Mouse (Mus musculus): ENCODE results near the gene Crtam. TPM values are rescaled to one million over a fixed set of nuclear protein-coding genes. Genes with fewer than 3 reads are reported as not detected.
A peak's percentile ranks its signal among the peaks of the same experiment; 100 is the strongest.

The Crtam gene
- polyA plus RNA-seq, 1 experiment from 2014 or later: 0.17 TPM

DNA sequence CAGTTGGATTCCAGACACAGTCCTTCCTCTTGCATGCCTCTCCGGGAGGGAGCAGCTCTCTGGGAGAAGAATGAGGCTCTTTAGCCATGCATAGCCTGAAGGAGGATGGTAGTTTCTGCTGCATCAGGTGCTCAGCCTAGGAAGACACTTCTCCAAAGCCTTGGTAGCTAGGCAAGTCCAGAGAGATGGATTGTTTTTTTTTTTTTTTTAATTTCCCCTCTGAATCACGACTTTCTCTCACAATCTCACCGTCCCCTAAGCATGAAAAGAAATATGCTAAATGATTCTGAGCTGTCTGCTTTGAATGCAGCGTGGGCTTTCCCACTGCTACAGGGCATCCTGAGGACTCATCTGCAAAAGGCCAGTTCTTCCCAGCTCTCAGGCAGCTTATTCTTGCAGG is 10.1 kb upstream of the Crtam start:
- Histone ChIP-seq H3K27me3 (ENCODE audit: control insufficient read depth, insufficient read depth, low read length) (no peaks in the 10 kb centered on the region), H3K36me3 (ENCODE audit: control insufficient read depth, insufficient read depth, low read length) (no peaks in the 10 kb centered on the region), H3K27ac (ENCODE audit: low read depth, low read length) (no peak overlapping the region), H3K4me3 (ENCODE audit: low read depth, low read length) (no peak overlapping the region), H3K4me1 (replicated peaks; ENCODE audit: control insufficient read depth, insufficient read depth, low read length) (peaks cover 6% of the 10 kb centered on the region; the same call in 1 of the 2 replicates), H3K9me3 (ENCODE audit: control insufficient read depth, low read length) (no peaks in the 10 kb centered on the region), H3K9ac (ENCODE audit: low read depth, low read length) (no peak overlapping the region), H3K4me2 (replicated peaks; ENCODE audit: low read depth, low read length) (no peak overlapping the region)
- ATAC-seq (ENCODE audit: low FRiP score) (no peak), DNase-seq (ENCODE audit: low spot score) (no peak)
- 40% methylated on average over 4 of the region's 4 CpGs for WGBS

DNA sequence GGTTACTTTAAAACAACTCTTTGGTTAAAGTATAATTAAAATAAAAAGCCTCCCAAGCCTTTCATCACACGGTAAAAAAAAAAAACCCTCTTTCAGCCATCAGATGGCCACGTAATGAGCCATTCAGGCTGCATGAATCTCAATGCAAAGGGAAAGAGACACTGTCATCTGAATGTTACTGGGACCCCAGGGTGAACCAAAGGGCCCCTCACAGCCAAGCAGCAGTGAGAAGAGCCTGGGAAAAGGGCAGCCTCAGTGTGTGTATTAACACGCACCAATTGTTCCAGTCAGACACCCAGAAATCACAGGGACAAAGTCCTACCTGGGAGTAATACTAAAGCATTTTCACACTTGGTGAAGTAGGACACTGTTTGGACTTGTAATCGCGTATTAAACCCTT is 8.0 kb upstream of the Crtam start:
- peak overlapping the region; percentile 75 for H3K27ac ChIP-seq (ENCODE audit: low read depth, low read length)
- no peaks in the 10 kb centered on the region for H3K27me3 ChIP-seq (ENCODE audit: control insufficient read depth, insufficient read depth, low read length)
- H3K4me3 ChIP-seq (ENCODE audit: low read depth, low read length): no peak overlapping the region
- H3K4me1 ChIP-seq (replicated peaks; ENCODE audit: control insufficient read depth, insufficient read depth, low read length): peaks cover 6% of the 10 kb centered on the region; the same call in 1 of the 2 replicates
- 58% methylated on average over 5 of the region's 5 CpGs for WGBS
- ATAC-seq (ENCODE audit: low FRiP score) (0 out of 2 replicates have a peak, but pooled peaks have one; percentile 48), DNase-seq (ENCODE audit: low spot score) (no peak)
- no peak overlapping the region for H3K9ac ChIP-seq (ENCODE audit: low read depth, low read length)
- H3K4me2 ChIP-seq (replicated peaks; ENCODE audit: low read depth, low read length): no peak overlapping the region
- H3K9me3 ChIP-seq (ENCODE audit: control insufficient read depth, low read length): no peaks in the 10 kb centered on the region
- H3K36me3 ChIP-seq (ENCODE audit: control insufficient read depth, insufficient read depth, low read length): no peaks in the 10 kb centered on the region

DNA sequence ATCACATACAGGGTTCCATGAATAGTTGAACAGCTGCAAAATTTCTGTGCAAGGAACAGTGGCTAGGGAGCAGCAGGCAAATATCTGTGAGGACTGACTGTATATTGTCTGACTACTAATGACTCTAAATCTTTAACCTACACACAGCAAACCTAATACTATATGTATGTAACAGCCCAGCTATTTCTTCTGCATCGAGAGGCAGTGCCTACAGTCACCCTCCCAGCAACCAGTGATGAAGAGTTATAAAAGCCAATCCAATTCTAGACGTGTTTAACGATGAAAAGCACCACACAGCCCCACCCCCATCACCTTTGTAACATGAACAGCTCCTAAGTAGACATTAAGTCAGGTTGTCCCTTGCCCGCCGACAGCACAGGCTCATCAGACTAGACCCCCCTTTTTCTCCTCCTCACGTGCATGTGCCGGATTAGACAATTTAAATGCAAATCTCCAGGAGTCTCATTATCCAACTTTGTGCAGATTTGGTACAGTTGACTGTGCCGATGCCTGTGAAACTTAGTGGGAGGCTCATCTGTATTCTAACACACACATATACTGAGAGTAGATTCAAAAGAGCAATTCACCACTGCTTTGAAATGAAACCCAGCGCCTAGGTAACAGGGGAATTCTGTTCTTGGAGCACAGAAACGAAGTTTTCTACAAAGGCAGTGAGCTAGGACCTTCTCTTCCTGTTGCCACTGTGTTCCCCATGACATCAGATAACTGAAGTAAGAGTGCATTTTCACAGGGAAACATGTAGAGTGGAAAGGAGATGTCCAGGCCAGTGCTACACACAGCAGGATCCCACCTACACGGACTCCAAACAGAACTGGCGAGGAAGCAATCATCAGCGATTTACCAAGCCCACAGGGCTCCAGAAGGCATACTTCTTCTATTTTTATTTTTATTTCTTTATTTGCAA is 7.3 kb upstream of the Crtam start:
- peak; percentile 61 for DNase-seq (ENCODE audit: low spot score)
- peak; percentile 89 for ATAC-seq (ENCODE audit: low FRiP score)
- 40% methylated on average over 13 of the region's 13 CpGs for WGBS

DNA sequence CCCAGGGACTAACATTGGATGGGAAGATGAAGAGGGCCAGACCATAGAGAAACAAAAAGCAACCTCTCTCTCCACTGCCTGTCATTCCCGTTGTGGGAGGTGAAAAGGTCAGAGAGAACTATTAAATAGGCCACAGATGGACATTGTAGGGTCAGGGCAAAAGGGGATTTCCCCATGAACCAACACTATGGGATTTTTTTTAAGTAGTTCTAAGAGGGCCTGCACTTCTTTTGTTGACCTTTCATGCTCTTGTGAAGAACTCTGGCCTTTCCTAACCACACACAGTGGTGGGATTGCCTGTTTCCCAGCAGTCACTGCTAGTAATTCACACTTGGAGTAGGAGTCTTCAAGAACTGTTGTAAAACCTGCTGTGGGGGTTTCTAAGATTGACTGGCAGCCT is 3.4 kb upstream of the Crtam start:
- Histone ChIP-seq H3K4me1 (replicated peaks; ENCODE audit: control insufficient read depth, insufficient read depth, low read length) (peaks cover 6% of the 10 kb centered on the region; the same call in 1 of the 2 replicates), H3K4me3 (ENCODE audit: low read depth, low read length) (no peak overlapping the region), H3K36me3 (ENCODE audit: control insufficient read depth, insufficient read depth, low read length) (no peaks in the 10 kb centered on the region), H3K27me3 (ENCODE audit: control insufficient read depth, insufficient read depth, low read length) (no peaks in the 10 kb centered on the region), H3K9ac (ENCODE audit: low read depth, low read length) (no peak overlapping the region), H3K4me2 (replicated peaks; ENCODE audit: low read depth, low read length) (no peak overlapping the region), H3K9me3 (ENCODE audit: control insufficient read depth, low read length) (no peaks in the 10 kb centered on the region), H3K27ac (ENCODE audit: low read depth, low read length) (no peak overlapping the region)
- DNase-seq (ENCODE audit: low spot score) (no peak), ATAC-seq (ENCODE audit: low FRiP score) (no peak)
- WGBS: 3% methylated on average over 1 of the region's 1 CpGs

More for the DNA sequence above, 7.3 kb upstream of the Crtam start:
- no peaks in the 10 kb centered on the region for H3K9me3 ChIP-seq (ENCODE audit: control insufficient read depth, low read length)
- H3K27me3 ChIP-seq (ENCODE audit: control insufficient read depth, insufficient read depth, low read length): no peaks in the 10 kb centered on the region
- no peak overlapping the region for H3K4me3 ChIP-seq (ENCODE audit: low read depth, low read length)
- no peak overlapping the region; the same call in 1 of the 2 replicates for H3K4me2 ChIP-seq (replicated peaks; ENCODE audit: low read depth, low read length)
- peaks cover 6% of the 10 kb centered on the region; the same call in 1 of the 2 replicates for H3K4me1 ChIP-seq (replicated peaks; ENCODE audit: control insufficient read depth, insufficient read depth, low read length)
- no peak overlapping the region for H3K9ac ChIP-seq (ENCODE audit: low read depth, low read length)
- H3K27ac ChIP-seq (ENCODE audit: low read depth, low read length): peak overlapping the region; percentile 75
- H3K36me3 ChIP-seq (ENCODE audit: control insufficient read depth, insufficient read depth, low read length): no peaks in the 10 kb centered on the region

DNA sequence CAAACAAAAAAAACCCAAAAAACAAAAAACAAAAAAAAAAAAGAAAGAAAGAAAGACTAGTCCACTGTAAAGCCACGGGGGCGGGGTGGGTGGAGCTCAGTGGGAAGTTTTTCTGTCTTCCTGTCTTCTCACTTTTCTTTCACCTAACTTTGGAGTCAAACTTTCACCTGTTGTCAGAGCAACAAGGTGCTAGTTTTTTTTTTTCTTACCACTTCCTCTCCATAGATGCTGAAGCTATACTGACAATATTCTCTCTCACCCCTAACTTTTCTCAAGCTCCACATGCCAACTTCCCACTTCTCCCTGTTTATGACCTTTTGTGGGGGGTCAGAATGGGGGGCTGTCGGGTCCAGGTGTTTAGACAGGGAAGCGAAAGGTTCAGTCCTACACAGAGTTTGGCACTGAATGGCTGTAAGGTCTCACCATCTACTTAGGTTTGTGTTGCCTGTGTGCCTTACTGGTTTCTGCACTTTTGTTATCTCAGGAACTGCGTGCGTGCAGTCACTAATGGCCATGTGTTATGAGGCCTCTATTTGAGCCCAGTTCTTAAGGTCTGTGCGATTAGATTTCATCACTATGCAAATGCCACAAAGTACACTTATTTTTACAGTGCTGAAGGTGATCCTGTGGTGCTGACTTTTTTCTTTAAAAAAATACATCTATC is 7.2 kb downstream of the Crtam start:
- Histone ChIP-seq H3K4me2 (replicated peaks; ENCODE audit: low read depth, low read length) (no peak overlapping the region), H3K36me3 (ENCODE audit: control insufficient read depth, insufficient read depth, low read length) (no peaks in the 10 kb centered on the region), H3K4me1 (replicated peaks; ENCODE audit: control insufficient read depth, insufficient read depth, low read length) (no peaks in the 10 kb centered on the region), H3K27ac (ENCODE audit: low read depth, low read length) (no peak overlapping the region), H3K27me3 (ENCODE audit: control insufficient read depth, insufficient read depth, low read length) (no peaks in the 10 kb centered on the region; the same call in 1 of the 2 replicates), H3K9ac (ENCODE audit: low read depth, low read length) (no peak overlapping the region), H3K9me3 (ENCODE audit: control insufficient read depth, low read length) (no peaks in the 10 kb centered on the region), H3K4me3 (ENCODE audit: low read depth, low read length) (no peak overlapping the region)
- WGBS: 89% methylated on average over 7 of the region's 7 CpGs
- ATAC-seq (ENCODE audit: low FRiP score) (no peak), DNase-seq (ENCODE audit: low spot score) (no peak)

DNA sequence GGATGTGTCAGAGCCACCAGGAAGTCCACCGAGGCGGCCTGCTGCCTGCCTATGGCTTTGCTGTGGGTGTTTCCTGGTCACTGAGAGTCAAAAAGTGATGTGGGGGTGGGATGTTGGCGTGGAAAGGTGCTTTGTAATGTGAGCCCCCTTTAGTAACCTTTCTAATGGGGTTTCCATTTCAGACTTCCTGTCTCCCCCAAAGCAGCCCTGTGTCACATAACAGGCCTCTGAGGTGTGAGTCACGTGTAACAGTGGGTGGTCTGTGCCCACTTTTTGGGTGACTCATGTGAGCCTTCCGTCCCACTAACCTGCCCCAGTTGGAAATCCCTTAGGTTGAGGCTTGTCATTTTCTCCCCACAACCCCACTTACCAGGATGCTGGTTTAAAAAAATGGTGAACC is 10.4 kb downstream of the Crtam start:
- no peak overlapping the region for H3K4me3 ChIP-seq (ENCODE audit: low read depth, low read length)
- H3K36me3 ChIP-seq (ENCODE audit: control insufficient read depth, insufficient read depth, low read length): no peaks in the 10 kb centered on the region
- no peak overlapping the region for H3K9ac ChIP-seq (ENCODE audit: low read depth, low read length)

DNA sequence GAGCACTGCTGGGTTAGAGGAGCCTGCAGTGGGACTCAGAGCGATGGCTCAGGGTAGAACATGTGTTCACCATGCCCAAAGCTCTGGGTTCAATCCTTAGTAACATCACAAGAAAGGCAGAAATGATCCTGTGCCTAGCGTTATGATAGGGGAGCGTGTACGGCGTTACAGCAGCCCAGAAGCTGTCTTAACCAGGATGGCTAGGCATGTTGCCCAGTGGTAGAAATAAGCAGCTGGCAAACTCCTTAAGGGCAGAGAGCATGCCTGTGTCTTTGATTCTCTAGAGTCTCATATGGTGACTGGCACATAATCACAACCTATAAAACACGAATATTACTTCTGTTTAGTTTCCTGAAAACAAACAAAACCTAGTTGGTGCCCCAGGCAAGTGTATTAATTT is 12.9 kb downstream of the Crtam start:
- Histone ChIP-seq H3K4me1 (replicated peaks; ENCODE audit: control insufficient read depth, insufficient read depth, low read length) (no peaks in the 10 kb centered on the region), H3K36me3 (ENCODE audit: control insufficient read depth, insufficient read depth, low read length) (no peaks in the 10 kb centered on the region), H3K27ac (ENCODE audit: low read depth, low read length) (no peak overlapping the region), H3K9ac (ENCODE audit: low read depth, low read length) (no peak overlapping the region), H3K4me2 (replicated peaks; ENCODE audit: low read depth, low read length) (no peak overlapping the region), H3K4me3 (ENCODE audit: low read depth, low read length) (no peak overlapping the region), H3K9me3 (ENCODE audit: control insufficient read depth, low read length) (no peaks in the 10 kb centered on the region), H3K27me3 (ENCODE audit: control insufficient read depth, insufficient read depth, low read length) (no peaks in the 10 kb centered on the region; the same call in 1 of the 2 replicates)
- no peak for DNase-seq (ENCODE audit: low spot score)
- ATAC-seq (ENCODE audit: low FRiP score): no peak
- WGBS: 92% methylated on average over 6 of the region's 6 CpGs

More for the DNA sequence above, 10.4 kb downstream of the Crtam start:
- Histone ChIP-seq H3K27ac (ENCODE audit: low read depth, low read length) (no peak overlapping the region), H3K4me2 (replicated peaks; ENCODE audit: low read depth, low read length) (no peak overlapping the region), H3K4me1 (replicated peaks; ENCODE audit: control insufficient read depth, insufficient read depth, low read length) (no peaks in the 10 kb centered on the region), H3K27me3 (ENCODE audit: control insufficient read depth, insufficient read depth, low read length) (no peaks in the 10 kb centered on the region; the same call in 1 of the 2 replicates), H3K9me3 (ENCODE audit: control insufficient read depth, low read length) (no peaks in the 10 kb centered on the region)
- ATAC-seq (ENCODE audit: low FRiP score) (no peak), DNase-seq (ENCODE audit: low spot score) (no peak)
- WGBS: 76% methylated on average over 5 of the region's 5 CpGs

DNA sequence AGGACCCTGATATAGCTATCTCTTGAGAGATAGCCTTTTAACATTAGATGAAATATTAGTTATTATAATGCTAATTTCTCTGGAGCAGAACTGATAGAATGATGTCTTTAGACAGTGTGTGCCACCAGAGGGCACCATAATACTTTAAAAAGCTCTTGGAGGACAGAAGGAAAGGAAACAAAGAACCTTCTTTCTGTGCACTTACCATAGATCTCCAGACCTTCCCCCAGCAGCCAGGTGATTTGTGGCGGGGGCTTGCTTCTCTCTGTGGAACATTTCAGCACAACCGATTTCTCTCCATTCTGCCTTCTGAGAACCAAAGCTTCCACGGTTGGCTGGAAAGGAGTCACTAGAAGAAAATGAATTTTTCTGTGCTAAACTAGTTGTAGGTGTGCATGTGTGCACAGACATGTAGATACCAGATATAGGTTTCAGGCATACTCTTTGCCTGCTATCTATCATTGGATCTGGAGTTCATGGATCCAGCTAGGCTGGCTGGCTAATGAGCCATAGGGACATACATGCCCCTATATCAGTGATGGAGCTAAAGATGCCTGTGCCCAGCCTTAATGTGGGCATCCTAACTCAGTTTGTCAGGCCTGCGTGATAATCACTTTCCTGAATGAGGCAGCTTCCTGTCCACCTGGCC is 14.4 kb downstream of the Crtam start:
- Histone ChIP-seq H3K9ac (ENCODE audit: low read depth, low read length) (no peak overlapping the region), H3K4me3 (ENCODE audit: low read depth, low read length) (no peak overlapping the region), H3K4me1 (replicated peaks; ENCODE audit: control insufficient read depth, insufficient read depth, low read length) (no peaks in the 10 kb centered on the region), H3K9me3 (ENCODE audit: control insufficient read depth, low read length) (no peaks in the 10 kb centered on the region), H3K4me2 (replicated peaks; ENCODE audit: low read depth, low read length) (no peak overlapping the region), H3K27me3 (ENCODE audit: control insufficient read depth, insufficient read depth, low read length) (no peaks in the 10 kb centered on the region; the same call in 1 of the 2 replicates), H3K27ac (ENCODE audit: low read depth, low read length) (no peak overlapping the region), H3K36me3 (ENCODE audit: control insufficient read depth, insufficient read depth, low read length) (no peaks in the 10 kb centered on the region)
- 43% methylated on average over 4 of the region's 4 CpGs for WGBS
- ATAC-seq (ENCODE audit: low FRiP score) (no peak), DNase-seq (ENCODE audit: low spot score) (peak; percentile 79)

All from hindbrain, embryonic 11.5 days (tissue).